ENCODE assay signal across 9 mouse cellular contexts in genomic region chr2:166446536-166446935, GRCm38 (mm10).
A peak's percentile ranks its signal among the peaks of the same experiment; 100 is the strongest.
DNase-seq lines count a peak whose midpoint lies in the region; ATAC-seq and TF ChIP-seq lines count a peak whose summit lies in the region.
"Had no signal": no experiment of that assay in that cellular context is flagged by ENCODE, and none has a peak within 500 bp of the region (broad histone marks: within the 10 kb centered on the region; RNA-seq: fewer than 3 reads in every experiment).

No protein-coding gene starts in this region.

- no peaks in the 10 kb centered on the region for H3K27me3 ChIP-seq in heart, embryonic 13.5 days (replicated peaks)
- peaks cover 15% of the 10 kb centered on the region for H3K27me3 ChIP-seq in forebrain, embryonic 13.5 days
- H3K27me3 ChIP-seq: Patski had no signal

- H3K27ac ChIP-seq in bone marrow macrophage, adult 2 months (ENCODE audit: insufficient read depth, low read depth, low read length): peak overlapping the region; percentile 99
- peak overlapping the region; percentile 36; the same call in 1 of the 2 replicates for H3K27ac ChIP-seq in heart, embryonic 13.5 days (replicated peaks)
- no peak overlapping the region for H3K27ac ChIP-seq in forebrain, embryonic 13.5 days

- H3K9me3 ChIP-seq in heart, embryonic 13.5 days: no peaks in the 10 kb centered on the region
- no peaks in the 10 kb centered on the region for H3K9me3 ChIP-seq in forebrain, embryonic 13.5 days (replicated peaks)

- TF ChIP-seq POLR2A in bone marrow macrophage, adult 2 months (IDR thresholded peaks at IDR 0.05; ENCODE audit: borderline replicate concordance, low read depth, low read length): peak; percentile 25; the same call in 1 of the 2 replicates

- TF ChIP-seq CTCF in bone marrow macrophage, adult 2 months (IDR thresholded peaks at IDR 0.05; ENCODE audit: low read depth, low read length): no peak

- H3K4me2 ChIP-seq in heart, embryonic 13.5 days: no peak overlapping the region
- no peak overlapping the region for H3K4me2 ChIP-seq in forebrain, embryonic 13.5 days

- peak; percentile 36 for DNase-seq in layer of hippocampus, adult 11-12 months (ENCODE audit: low spot score)
- no peak for DNase-seq in layer of hippocampus, postnatal 36 days
- DNase-seq in monocyte, adult 2 months (ENCODE audit: low read depth in 1 of 2, low spot score in 2 of 2): peak; percentile 67 to 77
- DNase-seq in cerebellum, postnatal 36 days: no peak
- DNase-seq in testis, postnatal 10 days (ENCODE audit: low spot score): no peak

- H3K9ac ChIP-seq in heart, embryonic 13.5 days: no peak overlapping the region
- no peak overlapping the region for H3K9ac ChIP-seq in forebrain, embryonic 13.5 days

- ATAC-seq in heart, embryonic 13.5 days (ENCODE audit: extremely low read depth, insufficient number of reproducible peaks, low FRiP score, low TSS enrichment): no peak
- no peak for ATAC-seq in forebrain, embryonic 13.5 days
- ATAC-seq: Patski had no signal

- H3K4me3 ChIP-seq in bone marrow macrophage, adult 2 months (ENCODE audit: insufficient read depth, low read length): 0 out of 2 replicates have a peak overlapping the region, but pooled peaks have one; percentile 20
- H3K4me3 ChIP-seq in heart, embryonic 13.5 days: no peak overlapping the region
- H3K4me3 ChIP-seq in forebrain, embryonic 13.5 days: no peak overlapping the region

- peaks cover 50% of the 10 kb centered on the region for H3K4me1 ChIP-seq in bone marrow macrophage, adult 2 months (ENCODE audit: control insufficient read depth, insufficient read depth, low read length)
- peaks cover 67% of the 10 kb centered on the region for H3K4me1 ChIP-seq in heart, embryonic 13.5 days
- peaks cover 45% of the 10 kb centered on the region for H3K4me1 ChIP-seq in forebrain, embryonic 13.5 days

- no peaks in the 10 kb centered on the region for H3K36me3 ChIP-seq in heart, embryonic 13.5 days
- no peaks in the 10 kb centered on the region for H3K36me3 ChIP-seq in forebrain, embryonic 13.5 days (ENCODE audit: poor library complexity, severe bottlenecking)

- WGBS in heart, embryonic 13.5 days: 55% methylated on average over 3 of the region's 3 CpGs
- WGBS in forebrain, embryonic 13.5 days: 91% methylated on average over 3 of the region's 3 CpGs

Comparison
In these comparisons a context has a peak if more than half of its experiments do, and no peak if none do; other contexts are left out.
1. DNase-seq: peak in layer of hippocampus, adult 11-12 months (single experiment) and monocyte, adult 2 months (2 of 2); none in layer of hippocampus, postnatal 36 days (0 of 2), cerebellum, postnatal 36 days (0 of 2) and testis, postnatal 10 days (single experiment).